Mouse (Mus musculus) forebrain, embryonic 15.5 days (tissue): ENCODE results near the gene Hist1h2bn. TPM values are rescaled to one million over a fixed set of nuclear protein-coding genes. Genes with fewer than 3 reads are reported as not detected.
A peak's percentile ranks its signal among the peaks of the same experiment; 100 is the strongest.
"Not testable (repeated sequence)": the region's sequence is repeated elsewhere in the genome, so short reads cannot be mapped to it uniquely, and the experiment has no call there.

Experiments
- ATAC-seq: fragments of 200-750 bp; cut with Nextera tagmentation; replicated peaks from 2 replicates; pipeline ENCODE4 v1.8.0; 2017; ENCODE audit warnings: mild to moderate bottlenecking, moderate TSS enrichment, moderate library complexity
- H3K27ac ChIP-seq: fragments of 300-500 bp; sonication (generic); replicated peaks from 2 replicates; pipeline ENCODE4 v1.5.1; 2015; ENCODE audit warnings: mild to moderate bottlenecking, inconsistent platforms
- H3K27me3 ChIP-seq: fragments of 300-500 bp; sonication (generic); 2 replicates; pipeline ENCODE4 v1.6.1; 2015; ENCODE audit warnings: inconsistent platforms
- H3K36me3 ChIP-seq: fragments of 300-500 bp; sonication (generic); 2 replicates; pipeline ENCODE4 v1.6.1; 2015; ENCODE audit warnings: mild to moderate bottlenecking, inconsistent platforms
- H3K4me1 ChIP-seq: fragments of 300-500 bp; sonication (generic); 2 replicates; pipeline ENCODE4 v1.6.1; 2015; ENCODE audit warnings: inconsistent platforms
- H3K4me2 ChIP-seq: fragments of 300-500 bp; sonication (generic); replicated peaks from 2 replicates; pipeline ENCODE4 v1.6.1; 2015; ENCODE audit warnings: mild to moderate bottlenecking, inconsistent platforms
- H3K4me3 ChIP-seq: fragments of 300-500 bp; sonication (generic); 2 replicates; pipeline ENCODE4 v1.5.1; 2015; ENCODE audit warnings: mild to moderate bottlenecking, inconsistent platforms
- H3K9ac ChIP-seq: fragments of 300-500 bp; sonication (generic); replicated peaks from 2 replicates; pipeline ENCODE4 v1.6.1; 2015; ENCODE audit warnings: mild to moderate bottlenecking, inconsistent platforms
- H3K9me3 ChIP-seq: fragments of 300-500 bp; sonication (generic); 2 replicates; pipeline ENCODE4 v1.6.1; 2016; ENCODE audit warnings: inconsistent platforms
- whole genome bisulfite sequencing: fragments of 180-500 bp; shearing (Covaris S2); methylation state at CpG from one replicate; pipeline ENCODE4 v1.1.7; 2015; ENCODE audit warnings: mixed read lengths; 5-methylcytosine and 5-hydroxymethylcytosine counted together
- polyA plus RNA-seq: library from polyadenylated mRNA; unstranded; fragments of >200 nt; fragmentation: Nextera tagmentation; extraction: Ambion mirVana; gene quantifications from 2 replicates; pipeline ENCODE4 v1.2.1, GENCODE M21; 2015

Gene Hist1h2bn
- polyA plus RNA-seq, 1 experiment from 2014 or later: 2.6 TPM

DNA sequence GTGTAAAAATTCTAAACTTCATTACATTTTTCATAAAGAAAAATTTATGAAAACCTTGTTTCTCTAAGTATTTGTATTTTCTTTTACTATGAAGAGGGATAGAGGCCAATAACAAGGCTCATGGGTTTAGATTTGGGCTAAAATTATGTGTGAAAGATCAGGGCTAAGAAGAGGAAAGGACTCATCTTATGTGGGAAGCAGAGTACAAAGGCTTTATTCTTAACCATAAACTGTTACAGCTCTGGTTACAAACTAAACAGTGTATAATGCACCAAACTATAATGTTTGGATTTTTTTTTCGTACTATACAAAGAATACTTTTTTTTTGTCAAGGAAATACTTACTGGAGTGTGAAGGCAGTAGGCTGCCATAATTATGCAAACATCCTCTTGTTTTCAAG is 1.8 kb downstream of the Hist1h2bn start:
- H3K27ac ChIP-seq: no peak overlapping the region
- peaks cover 28% of the 10 kb centered on the region for H3K4me1 ChIP-seq
- no peaks in the 10 kb centered on the region for H3K36me3 ChIP-seq
- H3K9me3 ChIP-seq: no peaks in the 10 kb centered on the region
- no peaks in the 10 kb centered on the region for H3K27me3 ChIP-seq
- H3K9ac ChIP-seq: no peak overlapping the region
- no peak overlapping the region for H3K4me2 ChIP-seq
- 47% methylated on average over 1 of the region's 1 CpGs for WGBS
- H3K4me3 ChIP-seq: no peak overlapping the region
- no peak for ATAC-seq

DNA sequence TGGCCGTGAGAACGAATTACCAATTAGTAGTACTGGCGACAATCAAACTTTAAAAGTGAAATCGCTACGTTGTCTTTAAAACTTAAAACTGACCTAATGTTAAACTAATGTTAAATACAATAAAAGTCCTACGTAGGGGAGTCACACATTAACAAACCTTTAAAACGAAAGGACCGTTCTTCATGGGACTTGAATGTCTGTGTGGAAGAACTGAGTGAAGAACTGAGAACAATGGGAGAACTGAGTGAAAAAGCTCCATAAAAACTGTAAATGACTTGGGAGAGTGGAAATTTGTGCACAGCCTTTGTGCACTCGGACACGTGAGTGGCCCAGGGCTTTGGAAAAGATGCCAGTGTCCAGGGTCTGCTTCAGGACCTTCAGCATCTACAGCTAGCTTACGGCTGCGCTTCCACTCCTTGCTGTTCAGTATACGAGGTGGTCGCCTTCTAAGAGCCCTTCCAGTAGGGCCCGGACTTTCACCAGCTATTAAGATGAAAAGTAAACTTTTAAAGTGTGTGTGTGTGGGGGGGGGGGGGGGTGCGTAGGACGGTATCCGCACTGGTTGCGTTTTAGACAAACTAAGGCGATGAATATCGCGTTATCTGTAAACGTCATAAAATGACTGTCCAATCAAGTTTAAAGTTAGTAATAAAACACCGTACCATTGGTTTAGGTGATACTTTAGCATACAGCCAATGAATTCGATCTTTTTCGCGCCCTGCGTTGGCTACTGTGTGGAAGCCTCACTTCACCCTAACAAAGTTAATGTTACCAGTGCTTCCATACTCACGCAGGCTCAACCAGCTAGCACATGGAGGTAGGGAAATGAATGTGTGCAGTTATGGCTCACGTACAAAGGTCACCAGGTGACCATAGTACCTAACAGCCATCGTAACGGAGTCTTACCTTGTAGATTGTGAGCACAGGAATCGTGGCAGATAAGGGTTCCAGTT is 25.2 kb downstream of the Hist1h2bn start:
- H3K27me3 ChIP-seq: no peaks in the 10 kb centered on the region
- WGBS: 3% methylated on average over 33 of the region's 33 CpGs
- peak; percentile 95 for ATAC-seq
- no peaks in the 10 kb centered on the region for H3K9me3 ChIP-seq
- peak overlapping the region; percentile 84 for H3K4me2 ChIP-seq
- peak overlapping the region; percentile 50 for H3K4me3 ChIP-seq
- H3K4me1 ChIP-seq: peaks cover 39% of the 10 kb centered on the region
- H3K9ac ChIP-seq: peak overlapping the region; percentile 60
- peak overlapping the region; percentile 89 for H3K27ac ChIP-seq
- H3K36me3 ChIP-seq: no peaks in the 10 kb centered on the region

DNA sequence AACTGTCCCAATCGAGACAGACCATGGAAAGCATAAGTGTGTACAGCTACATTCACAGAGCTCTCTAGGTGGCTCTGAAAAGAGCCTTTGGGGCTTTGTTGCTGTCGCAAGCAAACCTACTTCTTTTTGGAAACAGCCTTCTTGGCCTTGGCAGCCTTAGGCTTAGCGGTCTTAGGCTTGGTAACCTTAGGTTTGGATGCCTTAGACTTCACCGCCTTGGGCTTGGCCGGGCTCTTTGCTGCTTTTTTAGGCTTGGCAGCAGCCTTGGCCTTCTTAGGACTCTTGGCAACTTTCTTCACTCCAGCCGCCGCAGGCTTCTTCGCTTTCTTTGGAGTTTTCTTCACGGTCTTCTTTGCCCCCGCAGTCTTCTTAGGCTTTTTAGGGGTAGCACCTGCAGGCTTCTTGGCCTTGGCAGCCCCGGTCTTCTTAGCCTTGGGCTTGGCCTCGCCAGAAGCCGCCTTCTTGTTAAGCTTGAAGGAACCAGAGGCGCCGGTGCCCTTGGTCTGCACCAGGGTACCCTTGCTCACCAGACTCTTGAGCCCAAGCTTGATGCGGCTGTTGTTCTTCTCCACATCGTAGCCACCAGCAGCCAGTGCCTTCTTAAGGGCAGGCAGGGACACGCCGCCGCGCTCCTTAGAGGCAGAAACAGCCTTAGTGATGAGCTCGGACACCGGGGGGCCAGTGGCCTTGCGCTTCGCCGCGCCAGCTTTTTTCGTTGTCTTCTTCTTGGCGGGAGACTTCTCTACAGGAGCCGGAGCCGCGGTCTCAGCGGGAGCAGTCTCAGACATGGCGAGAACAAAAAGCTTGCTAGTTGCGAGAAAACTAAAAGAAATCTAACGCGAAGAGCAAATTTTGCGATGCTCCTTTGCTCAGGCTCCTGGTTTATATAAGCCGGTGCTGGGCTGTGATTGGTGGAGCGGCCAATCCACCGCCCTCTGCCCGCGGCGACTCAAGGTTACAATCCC is 26.1 kb downstream of the Hist1h2bn start, which contains the start of gene Hist1h1b:
Gene Hist1h1b (minus strand): TSS at position 859 of the 965 bp plus-strand sequence.
- Histone ChIP-seq H3K9ac (peak within 1 kb of the TSS; percentile 60), H3K36me3 (no peaks in the 10 kb centered on the region), H3K9me3 (no peaks in the 10 kb centered on the region), H3K27me3 (no peaks in the 10 kb centered on the region), H3K4me3 (peak within 1 kb of the TSS; percentile 50), H3K4me1 (peaks cover 44% of the 10 kb centered on the region), H3K4me2 (peak within 1 kb of the TSS; percentile 84), H3K27ac (peak within 1 kb of the TSS; percentile 89)
- under 1% methylated on average over 44 of the region's 44 CpGs for WGBS
- peak; percentile 6 for ATAC-seq

DNA sequence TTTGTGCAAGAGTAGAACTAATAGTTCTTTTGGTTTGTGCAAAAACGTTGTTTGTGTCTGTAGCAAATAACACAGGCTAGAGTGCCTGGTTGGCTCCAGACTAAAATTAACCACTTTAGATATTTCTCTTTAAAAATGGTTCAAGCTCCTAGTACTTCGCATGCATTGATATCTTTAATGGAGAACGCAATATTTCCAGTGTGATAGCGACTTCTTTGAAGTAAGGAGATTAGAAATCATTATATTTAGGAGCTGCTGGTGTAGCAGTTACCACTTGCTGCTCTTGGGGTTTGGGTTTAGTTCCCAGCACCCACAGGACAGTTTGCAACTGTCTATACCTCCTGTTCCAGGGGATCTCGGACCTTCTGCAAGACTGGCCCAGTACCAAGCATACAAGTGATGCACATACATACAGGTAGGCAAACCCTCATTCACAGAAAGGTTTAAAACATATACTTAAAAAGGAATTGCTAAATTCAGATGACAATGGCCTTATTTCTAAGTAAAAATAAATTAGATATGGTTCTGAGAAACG is 27.2 kb downstream of the Hist1h2bn start:
- 39% methylated on average over 6 of the region's 6 CpGs for WGBS
- Histone ChIP-seq H3K4me2 (peak overlapping the region; percentile 84), H3K27me3 (no peaks in the 10 kb centered on the region), H3K9ac (no peak overlapping the region), H3K4me1 (peaks cover 51% of the 10 kb centered on the region), H3K4me3 (peak overlapping the region; percentile 50; the same call in 1 of the 2 replicates), H3K27ac (peak overlapping the region; percentile 89), H3K36me3 (no peaks in the 10 kb centered on the region), H3K9me3 (no peaks in the 10 kb centered on the region)
- ATAC-seq: no peak

DNA sequence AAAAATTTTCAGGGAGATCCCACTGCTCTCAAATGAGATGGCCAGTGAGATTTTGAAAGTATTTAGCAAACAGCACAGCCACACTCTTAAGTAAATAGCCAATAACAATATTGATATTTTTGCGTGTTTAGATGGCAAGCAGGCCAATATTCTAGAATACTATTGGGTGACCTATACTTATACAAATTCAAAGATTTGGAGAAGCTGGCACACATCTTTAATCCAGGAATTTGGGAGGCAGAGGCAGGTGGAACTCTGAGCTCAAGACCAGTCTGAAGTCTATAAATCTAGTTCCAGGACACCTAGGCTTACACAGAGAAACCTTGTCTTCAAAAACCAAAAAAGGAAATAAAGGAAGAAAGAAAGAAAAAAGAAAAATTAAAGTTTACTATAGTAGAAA is 27.7 kb downstream of the Hist1h2bn start:
- ATAC-seq: no peak

DNA sequence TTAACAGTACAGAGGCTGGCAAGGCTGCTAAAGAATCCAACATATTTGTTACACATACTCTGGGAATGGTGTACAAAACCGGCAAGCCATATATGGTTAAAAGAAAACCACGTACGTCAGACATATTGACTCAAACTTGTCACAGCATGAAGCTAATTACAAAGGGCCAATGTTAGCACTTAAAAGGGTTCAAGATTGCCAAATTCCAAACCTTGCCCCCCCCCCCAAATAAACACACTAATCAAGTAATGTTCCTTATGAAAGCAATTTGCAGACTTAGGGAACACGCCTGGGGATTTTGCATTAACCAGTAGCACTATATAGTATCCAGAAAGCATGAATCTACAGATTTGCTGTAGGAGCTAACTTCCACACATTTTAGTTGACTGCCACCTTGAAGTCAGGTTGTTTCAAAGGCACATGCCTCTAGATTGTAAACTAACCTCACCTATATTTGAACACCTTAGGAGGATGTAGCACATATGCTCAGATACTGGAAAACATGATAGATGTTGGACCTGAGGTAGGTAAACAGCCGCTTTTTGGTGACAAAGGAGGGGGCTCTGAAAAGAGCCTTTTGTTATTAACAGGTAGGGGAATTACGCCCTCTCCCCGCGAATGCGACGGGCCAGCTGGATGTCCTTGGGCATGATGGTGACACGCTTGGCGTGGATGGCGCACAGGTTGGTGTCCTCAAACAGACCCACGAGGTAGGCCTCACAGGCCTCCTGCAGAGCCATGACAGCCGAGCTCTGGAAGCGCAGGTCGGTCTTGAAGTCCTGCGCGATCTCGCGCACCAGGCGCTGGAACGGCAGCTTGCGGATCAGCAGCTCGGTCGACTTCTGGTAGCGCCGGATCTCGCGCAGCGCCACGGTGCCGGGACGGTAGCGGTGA is 28.7 kb downstream of the Hist1h2bn start:
- H3K4me2 ChIP-seq: peak overlapping the region; percentile 77
- H3K9me3 ChIP-seq, H3K36me3 ChIP-seq, H3K27me3 ChIP-seq, ATAC-seq: not testable (repeated sequence)
- H3K4me1 ChIP-seq: peaks cover 57% of the 10 kb centered on the region
- H3K4me3 ChIP-seq: peak overlapping the region; percentile 46
- H3K27ac ChIP-seq: peak overlapping the region; percentile 88
- under 1% methylated on average over 23 of the region's 35 CpGs for WGBS
- peak overlapping the region; percentile 67 for H3K9ac ChIP-seq

More for the DNA sequence above, 27.7 kb downstream of the Hist1h2bn start:
- no peak overlapping the region for H3K9ac ChIP-seq
- no peak overlapping the region for H3K27ac ChIP-seq
- 95% methylated on average over 1 of the region's 1 CpGs for WGBS
- no peaks in the 10 kb centered on the region for H3K9me3 ChIP-seq
- H3K36me3 ChIP-seq: no peaks in the 10 kb centered on the region
- H3K4me2 ChIP-seq: no peak overlapping the region
- no peak overlapping the region for H3K4me3 ChIP-seq
- no peaks in the 10 kb centered on the region for H3K27me3 ChIP-seq
- H3K4me1 ChIP-seq: peaks cover 56% of the 10 kb centered on the region

DNA sequence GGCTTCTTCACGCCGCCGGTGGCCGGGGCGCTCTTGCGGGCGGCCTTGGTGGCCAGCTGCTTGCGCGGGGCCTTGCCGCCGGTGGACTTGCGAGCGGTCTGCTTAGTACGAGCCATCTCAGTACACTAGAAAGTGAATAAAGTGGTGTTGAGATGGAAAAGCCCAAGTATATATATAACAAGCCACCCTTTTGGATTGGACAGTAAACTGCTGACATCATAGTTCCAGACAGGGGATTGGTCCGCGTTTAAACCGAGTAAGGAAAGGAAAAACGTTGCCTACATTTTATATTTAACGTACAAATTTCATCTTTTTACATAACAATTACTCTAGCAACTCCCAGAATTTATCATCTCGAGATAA is 29.3 kb downstream of the Hist1h2bn start, which contains the start of gene Hist1h3i:
Gene Hist1h3i (minus strand): TSS at position 116 of the 363 bp plus-strand sequence.
- Histone ChIP-seq H3K36me3 (no peaks in the 10 kb centered on the region), H3K9ac (peak within 1 kb of the TSS; percentile 67), H3K4me3 (peak within 1 kb of the TSS; percentile 46), H3K4me1 (peaks cover 59% of the 10 kb centered on the region), H3K27me3 (no peaks in the 10 kb centered on the region), H3K27ac (peak within 1 kb of the TSS; percentile 88), H3K9me3 (no peaks in the 10 kb centered on the region), H3K4me2 (peak within 1 kb of the TSS; percentile 77)
- peak; percentile 79 for ATAC-seq
- 0% methylated on average over 17 of the region's 20 CpGs for WGBS

DNA sequence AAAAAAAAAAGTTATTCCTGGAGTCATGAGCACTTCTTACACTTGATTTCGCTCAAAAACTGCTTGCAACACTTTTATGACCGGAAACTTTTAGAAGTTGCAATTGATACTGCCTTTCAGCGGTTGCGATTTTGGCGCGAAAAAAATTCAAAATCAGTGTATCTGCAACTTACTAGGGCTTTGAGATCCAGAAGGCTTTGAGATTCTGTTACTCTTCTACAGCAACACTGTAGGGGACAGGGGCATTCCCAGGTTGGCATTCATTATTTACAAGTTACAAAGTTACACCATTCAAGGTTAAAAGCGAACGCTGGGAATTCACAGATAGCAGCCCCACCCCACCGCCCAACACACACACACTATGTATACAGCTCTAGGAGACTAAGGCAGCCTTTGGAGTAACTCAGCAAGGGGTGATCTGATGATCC is 29.8 kb downstream of the Hist1h2bn start:
- no peaks in the 10 kb centered on the region for H3K27me3 ChIP-seq
- no peak for ATAC-seq
- no peaks in the 10 kb centered on the region for H3K9me3 ChIP-seq
- peak overlapping the region; percentile 77 for H3K4me2 ChIP-seq
- peak overlapping the region; percentile 46 for H3K4me3 ChIP-seq
- H3K9ac ChIP-seq: peak overlapping the region; percentile 26; the same call in 1 of the 2 replicates
- no peaks in the 10 kb centered on the region for H3K36me3 ChIP-seq
- peak overlapping the region; percentile 88 for H3K27ac ChIP-seq
- WGBS: under 1% methylated on average over 9 of the region's 9 CpGs
- peaks cover 59% of the 10 kb centered on the region for H3K4me1 ChIP-seq

DNA sequence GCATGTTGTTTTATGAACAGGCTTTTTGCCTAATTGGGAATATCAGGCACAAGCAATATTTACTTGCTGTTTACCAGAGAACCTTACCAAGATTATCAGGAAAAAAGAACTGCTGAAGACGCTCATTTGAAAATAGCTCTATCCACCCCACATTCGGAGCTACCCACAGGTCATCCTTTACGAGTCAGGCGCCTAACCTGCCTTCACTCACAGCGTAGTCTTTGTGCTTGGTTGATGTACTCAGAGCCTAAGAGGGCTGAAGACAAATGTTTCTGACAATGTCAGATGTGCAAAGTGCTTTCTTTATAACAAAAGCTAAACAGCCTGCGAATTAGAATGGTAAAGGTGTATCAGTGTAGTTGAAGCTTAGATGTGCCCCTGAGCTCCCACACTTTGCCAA is 30.4 kb downstream of the Hist1h2bn start:
- peak overlapping the region; percentile 88 for H3K27ac ChIP-seq
- H3K9ac ChIP-seq: peak overlapping the region; percentile 26; the same call in 1 of the 2 replicates
- peaks cover 57% of the 10 kb centered on the region for H3K4me1 ChIP-seq

DNA sequence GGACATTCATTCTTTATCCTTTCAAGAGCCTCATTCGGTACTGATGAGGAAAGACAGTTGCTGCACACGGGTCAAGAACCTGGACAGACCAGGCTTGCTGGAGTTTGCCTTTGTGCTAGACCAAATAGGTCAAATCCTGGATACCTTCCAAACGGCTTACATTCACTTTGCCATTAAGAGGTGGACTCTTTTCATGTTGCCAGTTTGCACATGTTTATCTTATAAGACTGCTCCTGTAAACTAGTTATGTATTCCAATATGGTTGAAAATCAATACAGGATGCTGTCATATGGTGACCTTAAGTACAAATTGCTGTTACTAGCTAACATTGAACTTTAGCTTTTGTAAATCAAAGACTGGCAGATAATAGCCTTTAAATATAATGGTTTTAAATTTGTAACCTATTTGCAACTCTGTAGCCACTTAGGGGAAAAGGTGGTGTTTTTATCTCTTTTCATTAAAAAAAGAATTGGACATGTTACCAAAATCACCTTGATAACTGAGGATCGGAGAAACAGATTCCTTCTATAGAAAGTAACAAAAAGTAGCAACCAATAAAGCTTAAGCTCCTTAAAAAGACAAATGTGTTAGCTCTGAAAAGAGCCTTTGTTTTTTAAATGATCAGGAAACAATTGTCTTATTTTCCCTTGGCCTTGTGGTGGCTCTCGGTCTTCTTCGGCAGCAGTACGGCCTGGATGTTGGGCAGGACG is 32.4 kb downstream of the Hist1h2bn start:
- 2% methylated on average over 8 of the region's 8 CpGs for WGBS
- H3K4me2 ChIP-seq: peak overlapping the region; percentile 57
- H3K9me3 ChIP-seq: no peaks in the 10 kb centered on the region
- H3K27me3 ChIP-seq: no peaks in the 10 kb centered on the region
- H3K27ac ChIP-seq: peak overlapping the region; percentile 87
- ATAC-seq: no peak
- peaks cover 43% of the 10 kb centered on the region for H3K4me1 ChIP-seq
- H3K9ac ChIP-seq: peak overlapping the region; percentile 49
- no peaks in the 10 kb centered on the region for H3K36me3 ChIP-seq
- peak overlapping the region; percentile 42 for H3K4me3 ChIP-seq

More for the DNA sequence above, 30.4 kb downstream of the Hist1h2bn start:
- no peak overlapping the region for H3K4me3 ChIP-seq
- 19% methylated on average over 6 of the region's 6 CpGs for WGBS
- no peaks in the 10 kb centered on the region for H3K9me3 ChIP-seq
- no peaks in the 10 kb centered on the region for H3K27me3 ChIP-seq
- H3K36me3 ChIP-seq: no peaks in the 10 kb centered on the region
- ATAC-seq: no peak
- peak overlapping the region; percentile 77 for H3K4me2 ChIP-seq
